Mouse (Mus musculus): ENCODE data around the gene Gm49380.

GRCm38 (mm10) chr9:44047571-44048490, 65.5 kb downstream of the Gm49380 start:
- TF ChIP-seq CTCF (IDR thresholded peaks at IDR 0.05; ENCODE audit: extremely low read depth, insufficient read length, insufficient replicate concordance, low read depth, low read length) (no peak), POLR2A (IDR thresholded peaks at IDR 0.05; ENCODE audit: low read depth, low read length) (no peak)

All from small intestine, adult 2 months (tissue).